Mouse (Mus musculus) liver, adult 2 months (tissue): ENCODE data around the gene Brsk2.

Experiments used
- CTCF ChIP-seq: fragments of 200-500 bp; IDR thresholded peaks from 2 replicates; pipeline ENCODE4 v1.5.1; 2011; ENCODE audit warnings: low read depth, low read length, control low read depth
- POLR2A ChIP-seq: fragments of 200-500 bp; IDR thresholded peaks from 2 replicates; pipeline ENCODE4 v1.6.1; 2011; ENCODE audit warnings: low read length, control low read depth; ENCODE audit not compliant: insufficient read depth; ENCODE audit errors: extremely low read depth

DNA sequence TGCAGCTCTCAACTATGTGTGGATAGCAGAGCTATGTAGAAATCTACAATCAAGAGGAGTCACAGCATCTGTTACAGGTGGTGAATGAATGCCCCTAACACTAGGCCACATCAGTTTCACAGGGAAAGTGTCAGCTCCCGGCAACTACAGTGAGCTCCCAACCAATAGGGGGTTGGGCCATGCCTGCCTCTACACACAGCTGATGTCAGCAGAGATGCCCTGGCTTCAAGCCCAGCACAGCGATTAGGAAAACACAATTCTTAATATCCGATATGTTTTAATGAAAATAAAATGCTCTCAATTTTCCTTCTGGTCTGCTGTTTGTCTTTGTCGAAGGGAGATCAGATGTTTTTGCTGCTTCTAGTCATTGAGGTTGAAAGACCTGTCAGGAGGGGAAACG lies 6.1 kb upstream of the Brsk2 start:
- no peak for TF ChIP-seq CTCF
- TF ChIP-seq POLR2A: no peak
